Mouse (Mus musculus) heart, embryonic 14.5 days (tissue): ENCODE measurements around the gene Slc39a3. TPM values are rescaled to one million over a fixed set of nuclear protein-coding genes. Genes with fewer than 3 reads are reported as not detected.

Experiments used
- ATAC-seq: fragments of 200-750 bp; cut with Nextera tagmentation; 2 replicates; pipeline ENCODE4 v1.8.0; 2017; ENCODE audit warnings: low read depth, moderate TSS enrichment; ENCODE audit not compliant: insufficient number of reproducible peaks, insufficient read depth, low FRiP score
- H3K27ac ChIP-seq, 2 experiments: fragments of 200-500 bp in 1 of 2; fragments of 300-500 bp in 1 of 2; sonication (generic) in 1 of 2; replicated peaks in 1 of 2; 2 replicates each; pipeline ENCODE4 v1.5.1; 2012 to 2014; ENCODE audit warnings: low read depth in 2 of 2, low read length in 2 of 2, control low read depth in 1 of 2, mild to moderate bottlenecking in 1 of 2, mixed read lengths in 1 of 2; ENCODE audit not compliant: control insufficient read depth in 1 of 2, insufficient read depth in 1 of 2
- H3K27me3 ChIP-seq: fragments of 300-500 bp; sonication (generic); 2 replicates; pipeline ENCODE4 v1.6.1; 2014; ENCODE audit warnings: mild to moderate bottlenecking, low read length, control low read depth; ENCODE audit not compliant: control insufficient read depth, insufficient read depth
- H3K36me3 ChIP-seq: fragments of 300-500 bp; sonication (generic); 2 replicates; pipeline ENCODE4 v1.6.1; 2014; ENCODE audit warnings: mild to moderate bottlenecking, control low read depth, low read length, mixed read lengths; ENCODE audit not compliant: control insufficient read depth, insufficient read depth
- H3K4me1 ChIP-seq, 2 experiments: fragments of 200-500 bp in 1 of 2; fragments of 300-500 bp in 1 of 2; sonication (generic) in 1 of 2; 2 replicates each; pipeline ENCODE4 v1.6.1; 2012 to 2014; ENCODE audit warnings: low read length in 2 of 2, control low read depth in 1 of 2, mixed read lengths in 1 of 2; ENCODE audit not compliant: control insufficient read depth in 2 of 2, insufficient read depth in 2 of 2
- H3K4me2 ChIP-seq: fragments of 300-500 bp; sonication (generic); 2 replicates; pipeline ENCODE4 v1.6.1; 2014; ENCODE audit warnings: mild to moderate bottlenecking, low read length
- H3K4me3 ChIP-seq, 2 experiments: fragments of 200-500 bp in 1 of 2; fragments of 300-500 bp in 1 of 2; sonication (generic) in 1 of 2; 2 replicates each; pipeline ENCODE4 v1.5.1; 2012 to 2014; ENCODE audit warnings: low read length in 2 of 2, mild to moderate bottlenecking in 2 of 2, control low read depth in 1 of 2, low read depth in 1 of 2, moderate library complexity in 1 of 2; ENCODE audit not compliant: control insufficient read depth in 1 of 2, insufficient read depth in 1 of 2
- H3K9ac ChIP-seq: fragments of 300-500 bp; sonication (generic); 2 replicates; pipeline ENCODE4 v1.6.1; 2014; ENCODE audit warnings: mild to moderate bottlenecking, low read length
- H3K9me3 ChIP-seq: fragments of 300-500 bp; sonication (generic); 2 replicates; pipeline ENCODE4 v1.6.1; 2016; ENCODE audit warnings: low read length, control low read depth; ENCODE audit not compliant: control insufficient read depth
- WGBS: fragments of 180-500 bp; shearing (Covaris S2); extraction: QIAGEN DNeasy Blood & Tissue Kit; methylation state at CpG from one replicate; pipeline ENCODE4 v1.1.7; 2014; 5-methylcytosine and 5-hydroxymethylcytosine counted together
- polyA plus RNA-seq: library from polyadenylated mRNA; unstranded; fragments of >200 nt; fragmentation: Nextera tagmentation; extraction: Ambion mirVana; gene quantifications from 2 replicates; pipeline ENCODE4 v1.2.1, GENCODE M21; 2014

Slc39a3 gene
- polyA plus RNA-seq, 1 experiment from 2014 or later, result 5.2 TPM

DNA sequence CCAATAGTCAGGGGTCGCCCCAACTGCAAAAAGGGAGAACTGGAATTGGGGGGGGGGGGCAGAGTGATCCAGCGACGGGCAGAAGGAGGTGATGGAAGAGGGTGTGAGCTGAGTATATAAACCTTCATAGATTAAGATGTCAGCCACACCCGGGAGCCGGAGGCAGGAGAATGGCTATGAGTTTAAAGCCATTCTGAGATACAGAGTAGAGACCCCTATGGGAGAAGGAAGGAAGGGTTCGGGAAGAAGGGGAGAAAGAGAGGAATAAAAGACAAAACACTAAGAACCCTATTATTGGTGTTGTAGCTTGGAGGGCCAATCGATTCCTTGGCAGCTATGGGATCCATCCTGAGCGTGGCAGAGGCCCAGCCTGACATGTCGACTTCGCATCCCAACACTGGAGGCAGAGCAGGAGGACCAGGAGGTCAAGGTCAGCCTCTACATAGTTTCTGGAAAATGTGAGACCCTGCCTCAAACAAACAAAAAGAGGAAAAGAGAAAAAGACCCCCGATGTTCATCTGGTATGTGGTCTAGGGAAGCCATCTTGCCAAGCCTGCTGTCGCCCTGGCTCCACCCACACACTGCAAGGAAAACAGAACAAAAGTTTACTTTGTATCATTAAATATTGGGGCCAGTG is 11.5 kb downstream of the Slc39a3 start, which contains the start of gene Diras1:
TSS of gene Diras1 (minus strand) at position 24 of the 637 bp plus-strand sequence.
- Histone ChIP-seq H3K27ac (no peak within 1 kb of the TSS), H3K4me3 (peak within 1 kb of the TSS in 1 of 2 experiments; percentile 16; a peak in 1 of 4 replicates), H3K9me3 (no peaks in the 10 kb centered on the region), H3K4me1 (peaks cover 4 to 12% of the 10 kb centered on the region in 2 experiments; a peak in 3 of 4 replicates), H3K27me3 (peaks cover 45% of the 10 kb centered on the region), H3K36me3 (peaks cover 6% of the 10 kb centered on the region), H3K9ac (no peak within 1 kb of the TSS), H3K4me2 (peak within 1 kb of the TSS; percentile 49)
- WGBS, result 46% methylated on average over 12 of the region's 12 CpGs
- no peak for ATAC-seq

DNA sequence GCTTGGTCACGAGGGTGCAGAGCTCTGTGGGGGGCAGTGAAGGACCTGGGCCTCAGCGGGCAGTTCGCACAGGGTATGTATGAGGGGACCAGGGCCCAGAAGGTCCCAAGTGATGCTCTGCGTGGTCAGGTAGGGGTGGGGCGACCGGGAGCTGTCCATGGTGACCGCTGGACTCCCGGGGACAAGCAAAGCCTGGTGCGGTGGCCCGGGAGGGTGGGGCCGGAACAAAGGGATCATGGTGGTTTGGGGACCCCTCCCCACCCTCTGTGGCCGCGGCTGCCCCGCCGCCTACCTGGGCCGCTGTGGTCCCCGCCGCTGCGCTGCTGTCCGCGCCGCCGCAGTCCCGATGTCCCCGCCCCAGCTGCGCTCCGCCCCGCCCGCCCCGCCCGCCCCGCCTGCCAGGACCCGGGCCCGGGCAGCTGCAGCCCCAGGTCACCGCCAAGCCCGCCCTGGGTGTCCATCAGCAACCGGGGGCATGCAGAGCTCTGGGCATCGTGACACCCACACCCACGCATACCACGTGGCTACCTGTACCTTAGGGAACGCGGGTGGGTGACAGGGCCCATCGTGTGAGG is 12.1 kb downstream of the Slc39a3 start:
- H3K4me3 ChIP-seq, result peak overlapping the region in 1 of 2 experiments; percentile 16; a peak in 1 of 4 replicates
- no peaks in the 10 kb centered on the region for H3K9me3 ChIP-seq
- no peak for ATAC-seq
- peaks cover 4 to 12% of the 10 kb centered on the region in 2 experiments; a peak in 3 of 4 replicates for H3K4me1 ChIP-seq
- peaks cover 45% of the 10 kb centered on the region for H3K27me3 ChIP-seq
- H3K9ac ChIP-seq, result no peak overlapping the region
- peak overlapping the region; percentile 49 for H3K4me2 ChIP-seq
- under 1% methylated on average over 36 of the region's 43 CpGs for WGBS
- H3K36me3 ChIP-seq, result 0 out of 2 replicates have a peak, but pooled peaks cover under 1% of the 10 kb centered on the region
- no peak overlapping the region for H3K27ac ChIP-seq

DNA sequence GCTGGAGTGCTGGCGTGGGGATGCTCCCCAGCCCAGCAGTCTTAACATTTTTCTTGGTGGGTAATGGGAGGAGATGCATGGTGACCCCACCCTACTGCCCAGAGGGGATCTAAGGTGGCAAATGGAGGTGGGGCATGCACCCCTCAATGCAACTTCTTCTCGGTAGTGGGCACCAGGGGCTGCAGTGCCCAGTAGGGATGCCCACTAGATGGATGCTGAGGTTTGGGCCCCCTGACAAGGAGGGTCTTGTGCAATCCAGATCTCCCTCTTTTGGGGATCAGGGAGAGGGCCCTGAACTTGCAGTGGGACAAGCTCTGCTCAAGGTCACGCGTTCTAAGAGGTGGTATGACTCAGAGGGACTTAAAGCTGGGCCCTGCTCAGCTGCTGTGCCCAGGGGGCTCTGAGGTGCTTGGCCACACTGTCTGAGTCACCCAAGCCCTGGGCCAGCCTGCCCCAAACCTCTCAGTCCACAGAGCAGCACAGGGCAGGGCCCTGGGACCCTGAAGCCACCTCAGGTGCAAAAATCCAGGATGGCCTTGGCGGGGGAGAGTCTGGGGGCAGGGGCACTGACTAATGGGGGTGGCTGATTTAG is 12.8 kb downstream of the Slc39a3 start:
- H3K4me2 ChIP-seq, result no peak overlapping the region
- peaks cover 4 to 12% of the 10 kb centered on the region in 2 experiments; a peak in 3 of 4 replicates for H3K4me1 ChIP-seq
- no peak for ATAC-seq
- H3K27me3 ChIP-seq, result peaks cover 45% of the 10 kb centered on the region
- 63% methylated on average over 5 of the region's 5 CpGs for WGBS
- no peak overlapping the region for H3K27ac ChIP-seq
- H3K9me3 ChIP-seq, result no peaks in the 10 kb centered on the region
- H3K9ac ChIP-seq, result no peak overlapping the region
- H3K4me3 ChIP-seq, result no peak overlapping the region
- no peaks in the 10 kb centered on the region for H3K36me3 ChIP-seq

DNA sequence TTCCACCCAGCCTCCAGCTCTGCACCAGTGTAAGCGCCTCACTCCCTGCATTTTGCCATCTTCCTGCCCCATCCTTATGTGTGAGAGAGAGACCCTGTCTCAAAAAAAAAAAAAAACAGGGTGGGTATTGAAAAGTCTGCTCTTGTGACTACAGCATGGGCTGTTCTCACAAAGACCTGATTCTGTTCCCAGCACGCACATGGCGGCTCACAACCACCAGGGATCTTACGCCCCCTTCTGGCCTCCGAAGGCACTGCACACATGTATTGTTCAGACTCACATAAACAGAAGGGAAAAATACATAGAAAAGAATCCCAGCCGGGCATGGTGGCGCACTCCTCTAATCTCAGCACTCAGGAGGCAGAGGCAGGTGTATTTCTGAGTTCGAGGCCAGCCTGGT is 14.5 kb downstream of the Slc39a3 start:
- Histone ChIP-seq H3K4me3 (no peak overlapping the region), H3K9ac (no peak overlapping the region), H3K9me3 (no peaks in the 10 kb centered on the region), H3K27ac (no peak overlapping the region), H3K4me2 (no peak overlapping the region), H3K36me3 (no peaks in the 10 kb centered on the region), H3K4me1 (peaks cover 4 to 12% of the 10 kb centered on the region in 2 experiments; a peak in 3 of 4 replicates), H3K27me3 (peaks cover 45% of the 10 kb centered on the region)
- 59% methylated on average over 8 of the region's 8 CpGs for WGBS
- no peak for ATAC-seq

DNA sequence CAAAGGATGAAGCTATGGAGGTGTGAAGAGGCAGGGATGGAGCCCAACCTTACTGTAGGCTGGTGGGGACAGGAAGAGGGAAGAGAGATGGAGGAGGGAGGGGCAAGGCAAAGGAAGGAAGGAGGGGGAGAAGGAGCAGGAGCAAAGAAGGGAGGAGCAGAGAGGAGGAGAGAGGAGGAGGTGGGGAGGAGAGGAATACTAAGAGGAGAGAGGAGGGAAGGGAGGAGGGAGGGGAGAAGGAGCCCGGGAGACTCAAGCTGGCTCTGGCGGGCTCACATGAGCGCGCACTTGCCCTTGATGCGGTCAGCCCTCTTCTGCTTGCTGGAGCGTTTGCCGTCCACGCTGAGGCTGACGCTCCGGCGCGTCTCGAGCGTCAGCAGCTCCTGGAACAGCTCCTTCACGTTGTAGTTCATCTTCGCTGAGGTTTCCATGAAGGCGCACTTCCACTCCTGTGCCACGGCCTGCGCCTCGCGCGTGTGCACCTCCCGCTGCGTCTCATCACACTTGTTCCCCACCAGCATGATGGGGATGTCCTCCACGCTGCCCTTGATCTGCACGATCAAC is 15.6 kb downstream of the Slc39a3 start:
- Histone ChIP-seq H3K4me1 (peaks cover 0 to 4% of the 10 kb centered on the region in 2 experiments; a peak in 1 of 4 replicates), H3K9ac (no peak overlapping the region), H3K27me3 (peaks cover 45% of the 10 kb centered on the region), H3K9me3 (no peaks in the 10 kb centered on the region), H3K36me3 (no peaks in the 10 kb centered on the region), H3K27ac (no peak overlapping the region), H3K4me2 (no peak overlapping the region), H3K4me3 (no peak overlapping the region)
- no peak for ATAC-seq
- 9% methylated on average over 23 of the region's 26 CpGs for WGBS

- H3K4me2 ChIP-seq, result no peak overlapping the region
- WGBS, result 35% methylated on average over 2 of the region's 2 CpGs
- H3K27me3 ChIP-seq, result peaks cover 37% of the 10 kb centered on the region
- H3K9ac ChIP-seq, result no peak overlapping the region
- no peaks in the 10 kb centered on the region for H3K9me3 ChIP-seq
- no peak for ATAC-seq
- no peak overlapping the region for H3K27ac ChIP-seq
- H3K36me3 ChIP-seq, result no peaks in the 10 kb centered on the region
- H3K4me3 ChIP-seq, result no peak overlapping the region
- peaks cover 0 to 2% of the 10 kb centered on the region in 2 experiments; a peak in 1 of 4 replicates for H3K4me1 ChIP-seq
These were observed 17.0 kb downstream of the Slc39a3 start for GRCm38 (mm10) chr10:81020207-81020606.

- Histone ChIP-seq H3K36me3 (no peaks in the 10 kb centered on the region), H3K4me3 (no peak overlapping the region), H3K4me2 (no peak overlapping the region), H3K9ac (no peak overlapping the region), H3K27me3 (peaks cover 32% of the 10 kb centered on the region), H3K9me3 (no peaks in the 10 kb centered on the region), H3K4me1 (no peaks in the 10 kb centered on the region; a peak in 1 of 4 replicates), H3K27ac (no peak overlapping the region)
- no peak for ATAC-seq
- 57% methylated on average over 6 of the region's 6 CpGs for whole genome bisulfite sequencing
These were observed 17.5 kb downstream of the Slc39a3 start for GRCm38 (mm10) chr10:81019687-81020086.
